Mouse (Mus musculus): ENCODE measurements at regions not wholly inside any gene's neighbourhood (a gene's known extent, or its start where the extent isn't known, plus 50 kb on each side); places are given as distances from the start of the nearest gene placed in this dataset.

DNA sequence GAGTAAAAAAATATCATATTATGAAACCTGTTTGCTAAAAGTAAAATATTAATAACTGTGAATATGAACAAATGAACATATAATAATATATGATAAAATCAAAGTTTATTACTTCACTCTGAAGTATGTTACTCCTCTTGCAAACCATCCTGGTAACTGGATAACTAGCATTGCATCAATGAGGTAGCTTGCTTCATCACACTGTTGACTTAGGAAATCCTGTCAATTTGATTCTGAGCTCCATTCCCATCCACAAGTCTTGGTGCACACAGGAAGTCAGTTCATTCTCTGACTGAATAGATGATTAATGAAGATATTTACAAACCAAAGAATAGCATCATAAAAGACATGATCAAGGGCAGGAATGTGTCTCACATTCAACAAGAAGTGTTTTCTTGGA, 286.9 kb upstream of the Gprin3 start:
- no peak for DNase-seq (ENCODE audit: low read depth, low spot score)

DNA sequence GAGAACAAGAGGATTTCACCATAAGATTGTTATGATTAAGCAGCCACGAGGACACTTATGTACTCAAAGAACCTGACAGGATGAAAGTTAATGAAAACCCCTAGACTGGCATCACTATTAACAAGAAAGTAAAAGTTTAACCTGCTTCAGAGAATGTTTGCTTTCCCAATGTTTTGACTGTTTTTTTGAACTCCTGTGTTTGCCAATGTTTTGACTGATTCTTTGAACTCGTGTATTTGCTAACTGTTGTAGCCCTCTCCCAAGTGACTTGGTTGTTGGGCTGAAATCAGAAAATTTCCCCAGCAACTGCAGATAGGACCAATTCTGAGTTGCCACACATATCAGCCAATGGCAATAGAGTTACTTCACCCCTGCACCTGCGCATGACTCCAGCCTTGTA, 258.9 kb upstream of the Gprin3 start:
- no peak for DNase-seq (ENCODE audit: low read depth, low spot score)

DNA sequence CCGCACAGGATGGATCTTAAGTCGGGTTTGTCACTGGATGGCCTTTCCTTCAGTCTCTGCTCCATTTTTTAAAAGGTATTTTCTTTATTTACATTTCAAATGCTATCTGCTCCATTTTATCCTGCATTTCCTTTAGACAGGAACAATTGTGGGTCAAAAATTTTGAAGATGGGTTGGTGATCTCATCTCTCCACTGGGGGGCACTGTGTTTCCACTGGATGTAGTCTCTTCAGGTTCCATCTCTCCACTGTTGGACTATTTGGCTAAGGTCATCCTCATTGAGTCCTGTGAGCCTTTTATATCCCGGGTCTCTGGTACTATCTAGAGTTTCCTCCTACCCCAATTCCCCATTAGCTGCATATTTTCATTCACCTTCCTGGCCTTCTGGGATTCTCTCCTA, 241.3 kb upstream of the Gprin3 start:
- DNase-seq (ENCODE audit: low read depth, low spot score), result peak; percentile 24

Data from 3T3-L1 (cell line).